Mouse (Mus musculus) 3T3-L1 (cell line): ENCODE measurements at regions not wholly inside any gene's neighbourhood (a gene's known extent, or its start where the extent isn't known, plus 50 kb on each side); places are given as distances from the start of the nearest gene placed in this dataset.
"Not testable (repeated sequence)": the region's sequence is repeated elsewhere in the genome, so short reads cannot be mapped to it uniquely, and the experiment has no call there.

Source experiments
- DNase-seq: peaks from one replicate; pipeline ENCODE4 v3.0.0-alpha.2; 2015; ENCODE audit warnings: low read depth, low spot score

- no peak for DNase-seq
Measured at GRCm38 (mm10) chr4:89621260-89621659, 58.0 kb upstream of the Dmrta1 start.

- no peak for DNase-seq
Measured at GRCm38 (mm10) chr4:89604721-89605120, 74.5 kb upstream of the Dmrta1 start.

GRCm38 (mm10) chr4:89575529-89575928, 103.7 kb upstream of the Dmrta1 start:
- DNase-seq = peak; percentile 69

- peak; percentile 15 for DNase-seq
Measured at GRCm38 (mm10) chr4:89554711-89555466, 124.3 kb upstream of the Dmrta1 start.

GRCm38 (mm10) chr4:89552556-89552955, 126.7 kb upstream of the Dmrta1 start:
- no peak for DNase-seq

GRCm38 (mm10) chr4:89550515-89550914, 128.7 kb upstream of the Dmrta1 start:
- DNase-seq = no peak

GRCm38 (mm10) chr4:89532462-89532861, 146.8 kb upstream of the Dmrta1 start:
- DNase-seq = peak; percentile 68

- peak; percentile 76 for DNase-seq
Measured at GRCm38 (mm10) chr4:89530050-89530911, 149.0 kb upstream of the Dmrta1 start.

- peak; percentile 82 for DNase-seq
Measured at GRCm38 (mm10) chr4:89527966-89528365, 151.3 kb upstream of the Dmrta1 start.

GRCm38 (mm10) chr4:89527326-89527725, 151.9 kb upstream of the Dmrta1 start:
- no peak for DNase-seq

GRCm38 (mm10) chr4:89525525-89525924, 153.7 kb upstream of the Dmrta1 start:
- DNase-seq = not testable (repeated sequence)

GRCm38 (mm10) chr4:89524260-89525200, 154.7 kb upstream of the Dmrta1 start:
- DNase-seq = peak; percentile 94

GRCm38 (mm10) chr4:89523423-89524259, 155.6 kb upstream of the Dmrta1 start:
- DNase-seq = peak; percentile 86

GRCm38 (mm10) chr4:89518027-89518426, 161.2 kb upstream of the Dmrta1 start:
- DNase-seq = no peak

- DNase-seq = peak; percentile 52
Measured at GRCm38 (mm10) chr4:89515823-89516411, 163.3 kb upstream of the Dmrta1 start.

- peak; percentile 92 for DNase-seq
Measured at GRCm38 (mm10) chr4:89514981-89515380, 164.3 kb upstream of the Dmrta1 start.

GRCm38 (mm10) chr4:89510593-89510992, 168.6 kb upstream of the Dmrta1 start:
- DNase-seq = no peak

- DNase-seq = no peak
Measured at GRCm38 (mm10) chr4:89509655-89510391, 169.4 kb upstream of the Dmrta1 start.

- DNase-seq = peak; percentile 58
Measured at GRCm38 (mm10) chr4:89508103-89508763, 171.0 kb upstream of the Dmrta1 start.
